27 mouse cellular contexts compared by ENCODE assay signal in genomic region chr14:24512527-24513161, GRCm38 (mm10). TPM values are rescaled to one million over a fixed set of nuclear protein-coding genes. Genes with fewer than 3 reads are reported as not detected.
DNase-seq lines count a peak whose midpoint lies in the region; ATAC-seq and TF ChIP-seq lines count a peak whose summit lies in the region.
"Had no signal": no experiment of that assay in that cellular context is flagged by ENCODE, and none has a peak within 500 bp of the region (broad histone marks: within the 10 kb centered on the region; RNA-seq: fewer than 3 reads in every experiment).

No protein-coding gene starts in this region.

- no peaks in the 10 kb centered on the region; the same call in 1 of the 2 replicates for H3K27me3 ChIP-seq in hindbrain, embryonic 10.5 days (ENCODE audit: insufficient read depth, poor library complexity, severe bottlenecking)
- no peaks in the 10 kb centered on the region for H3K27me3 ChIP-seq in hindbrain, embryonic 16.5 days (replicated peaks; ENCODE audit: control insufficient read depth, insufficient read depth, low read length)
- no peaks in the 10 kb centered on the region for H3K27me3 ChIP-seq in midbrain, embryonic 11.5 days (ENCODE audit: control insufficient read depth, insufficient read depth, low read length)
- H3K27me3 ChIP-seq in midbrain, embryonic 15.5 days (replicated peaks): no peaks in the 10 kb centered on the region
- H3K27me3 ChIP-seq in forebrain, embryonic 12.5 days: no peaks in the 10 kb centered on the region
- no peaks in the 10 kb centered on the region for H3K27me3 ChIP-seq in forebrain, postnatal 0 days (ENCODE audit: insufficient read depth, low read length)
- H3K27me3 ChIP-seq in cerebellum, adult 2 months (ENCODE audit: control insufficient read depth, insufficient read depth, low read length): no peaks in the 10 kb centered on the region
- H3K27me3 ChIP-seq in heart, embryonic 10.5 days (ENCODE audit: insufficient read depth, poor library complexity, severe bottlenecking): 0 out of 2 replicates have a peak, but pooled peaks cover 4% of the 10 kb centered on the region
- H3K27me3 ChIP-seq: embryonic facial prominence, embryonic 12.5 days; heart, embryonic 15.5 days; limb, embryonic 12.5 days; neural tube, embryonic 12.5 days; stomach, embryonic 15.5 days had no signal

- TF ChIP-seq POLR2A in cerebellum, adult 2 months (IDR thresholded peaks at IDR 0.05; ENCODE audit: borderline replicate concordance, insufficient read depth, low read length): no peak

- no peak overlapping the region for H3K4me3 ChIP-seq in hindbrain, embryonic 10.5 days
- H3K4me3 ChIP-seq in hindbrain, embryonic 16.5 days (ENCODE audit: low read length): no peak overlapping the region
- no peak overlapping the region for H3K4me3 ChIP-seq in midbrain, embryonic 11.5 days (ENCODE audit: low read depth, low read length)
- no peak overlapping the region for H3K4me3 ChIP-seq in midbrain, embryonic 15.5 days
- no peak overlapping the region for H3K4me3 ChIP-seq in forebrain, embryonic 12.5 days (replicated peaks)
- H3K4me3 ChIP-seq in forebrain, postnatal 0 days (ENCODE audit: low read depth, low read length): no peak overlapping the region
- no peak overlapping the region for H3K4me3 ChIP-seq in cerebellum, adult 2 months (replicated peaks; ENCODE audit: insufficient read depth, low read depth, low read length)
- H3K4me3 ChIP-seq in heart, embryonic 10.5 days: no peak overlapping the region
- H3K4me3 ChIP-seq: embryonic facial prominence, embryonic 12.5 days; heart, embryonic 15.5 days; limb, embryonic 12.5 days; liver, embryonic 15.5 days; neural tube, embryonic 12.5 days; stomach, embryonic 15.5 days had no signal

- no peak for DNase-seq in hindbrain, embryonic 10.5 days (ENCODE audit: low spot score)
- no peak for DNase-seq in midbrain, embryonic 11.5 days (ENCODE audit: low spot score, missing footprints)
- peak; percentile 40 for DNase-seq in forebrain, postnatal 0 days
- DNase-seq in cerebellum, adult 2 months: no peak
- no peak for DNase-seq in heart, embryonic 10.5 days (ENCODE audit: low spot score)
- DNase-seq: adrenal gland, postnatal 10 days; cerebellum, adult 11 months; cerebellum, adult 9-11 months; embryo, embryonic 11 days; gastrocnemius, postnatal 14 days; kidney, adult 8-10 months; kidney, postnatal 4 days; lung, embryonic 14.5 days; lung, postnatal 14 days; right cerebral cortex, postnatal 25 days had no signal

- peaks cover 25% of the 10 kb centered on the region for H3K4me1 ChIP-seq in hindbrain, embryonic 10.5 days (replicated peaks)
- H3K4me1 ChIP-seq in hindbrain, embryonic 16.5 days (ENCODE audit: control insufficient read depth, insufficient read depth, low read depth, low read length): peaks cover 10% of the 10 kb centered on the region
- peaks cover 19% of the 10 kb centered on the region for H3K4me1 ChIP-seq in midbrain, embryonic 11.5 days (ENCODE audit: control insufficient read depth, insufficient read depth, low read length)
- peaks cover 10% of the 10 kb centered on the region for H3K4me1 ChIP-seq in midbrain, embryonic 15.5 days
- peaks cover 19% of the 10 kb centered on the region for H3K4me1 ChIP-seq in forebrain, embryonic 12.5 days
- 0 out of 2 replicates have a peak, but pooled peaks cover 10% of the 10 kb centered on the region for H3K4me1 ChIP-seq in forebrain, postnatal 0 days (ENCODE audit: insufficient read depth)
- H3K4me1 ChIP-seq in cerebellum, adult 2 months (ENCODE audit: control insufficient read depth, insufficient read depth, low read length): no peaks in the 10 kb centered on the region
- H3K4me1 ChIP-seq in heart, embryonic 10.5 days: peaks cover 12% of the 10 kb centered on the region
- H3K4me1 ChIP-seq: liver, embryonic 15.5 days had no signal

- peaks cover 5% of the 10 kb centered on the region for H3K9me3 ChIP-seq in hindbrain, embryonic 10.5 days
- peaks cover 3% of the 10 kb centered on the region; the same call in 1 of the 2 replicates for H3K9me3 ChIP-seq in hindbrain, embryonic 16.5 days (ENCODE audit: control insufficient read depth, low read length)
- H3K9me3 ChIP-seq in midbrain, embryonic 11.5 days (ENCODE audit: control insufficient read depth, low read length): peaks cover 6% of the 10 kb centered on the region; the same call in 1 of the 2 replicates
- no peaks in the 10 kb centered on the region for H3K9me3 ChIP-seq in midbrain, embryonic 15.5 days
- H3K9me3 ChIP-seq in forebrain, embryonic 12.5 days: no peaks in the 10 kb centered on the region
- no peaks in the 10 kb centered on the region for H3K9me3 ChIP-seq in forebrain, postnatal 0 days (ENCODE audit: low read length)
- 0 out of 2 replicates have a peak, but pooled peaks cover 3% of the 10 kb centered on the region for H3K9me3 ChIP-seq in heart, embryonic 10.5 days
- H3K9me3 ChIP-seq: embryonic facial prominence, embryonic 12.5 days; heart, embryonic 15.5 days; liver, embryonic 15.5 days; stomach, embryonic 15.5 days had no signal

- no peak overlapping the region for H3K4me2 ChIP-seq in hindbrain, embryonic 16.5 days (ENCODE audit: low read length)
- H3K4me2 ChIP-seq in midbrain, embryonic 11.5 days: no peak overlapping the region
- no peak overlapping the region for H3K4me2 ChIP-seq in midbrain, embryonic 15.5 days
- no peak overlapping the region for H3K4me2 ChIP-seq in forebrain, embryonic 12.5 days
- no peak overlapping the region for H3K4me2 ChIP-seq in forebrain, postnatal 0 days (ENCODE audit: low read depth)
- H3K4me2 ChIP-seq: embryonic facial prominence, embryonic 12.5 days; heart, embryonic 15.5 days; limb, embryonic 12.5 days; liver, embryonic 15.5 days; lung, embryonic 14.5 days; neural tube, embryonic 12.5 days; stomach, embryonic 15.5 days had no signal

- 72% methylated on average over 6 of the region's 6 CpGs for WGBS in hindbrain, embryonic 10.5 days
- WGBS in hindbrain, embryonic 16.5 days: 49% methylated on average over 6 of the region's 6 CpGs
- WGBS in midbrain, embryonic 11.5 days: 58% methylated on average over 6 of the region's 6 CpGs
- WGBS in midbrain, embryonic 15.5 days: 45% methylated on average over 6 of the region's 6 CpGs
- WGBS in forebrain, embryonic 12.5 days: 43% methylated on average over 6 of the region's 6 CpGs
- WGBS in forebrain, postnatal 0 days: 44% methylated on average over 6 of the region's 6 CpGs
- WGBS in cerebellum, adult 2 months: 75% methylated on average over 6 of the region's 6 CpGs
- 78% methylated on average over 6 of the region's 6 CpGs for WGBS in heart, embryonic 10.5 days

- H3K36me3 ChIP-seq in hindbrain, embryonic 10.5 days: no peaks in the 10 kb centered on the region
- no peaks in the 10 kb centered on the region for H3K36me3 ChIP-seq in hindbrain, embryonic 16.5 days (ENCODE audit: control insufficient read depth, insufficient read depth, low read length)
- no peaks in the 10 kb centered on the region for H3K36me3 ChIP-seq in midbrain, embryonic 11.5 days (ENCODE audit: control insufficient read depth, insufficient read depth, low read length)
- H3K36me3 ChIP-seq in midbrain, embryonic 15.5 days (replicated peaks): no peaks in the 10 kb centered on the region
- H3K36me3 ChIP-seq in forebrain, embryonic 12.5 days (replicated peaks): no peaks in the 10 kb centered on the region
- no peaks in the 10 kb centered on the region for H3K36me3 ChIP-seq in forebrain, postnatal 0 days (ENCODE audit: insufficient read depth)
- no peaks in the 10 kb centered on the region for H3K36me3 ChIP-seq in heart, embryonic 10.5 days
- H3K36me3 ChIP-seq: embryonic facial prominence, embryonic 12.5 days; heart, embryonic 15.5 days; limb, embryonic 12.5 days; liver, embryonic 15.5 days; neural tube, embryonic 12.5 days; stomach, embryonic 15.5 days had no signal

- H3K27ac ChIP-seq in hindbrain, embryonic 10.5 days: peak overlapping the region; percentile 59; the same call in 1 of the 2 replicates
- no peak overlapping the region for H3K27ac ChIP-seq in hindbrain, embryonic 16.5 days (ENCODE audit: low read depth, low read length)
- H3K27ac ChIP-seq in midbrain, embryonic 11.5 days (ENCODE audit: low read depth, low read length): no peak overlapping the region
- no peak overlapping the region for H3K27ac ChIP-seq in midbrain, embryonic 15.5 days
- H3K27ac ChIP-seq in forebrain, embryonic 12.5 days: peak overlapping the region; percentile 33; the same call in 1 of the 2 replicates
- peak overlapping the region; percentile 50; the same call in 1 of the 2 replicates for H3K27ac ChIP-seq in forebrain, postnatal 0 days (ENCODE audit: low read depth, low read length)
- no peak overlapping the region for H3K27ac ChIP-seq in cerebellum, adult 2 months (ENCODE audit: insufficient read depth, low read length)
- no peak overlapping the region for H3K27ac ChIP-seq in heart, embryonic 10.5 days
- H3K27ac ChIP-seq: embryonic facial prominence, embryonic 12.5 days; heart, embryonic 15.5 days; kidney, postnatal 0 days; limb, embryonic 12.5 days; liver, embryonic 15.5 days; neural tube, embryonic 12.5 days; stomach, embryonic 15.5 days had no signal

- H3K9ac ChIP-seq in hindbrain, embryonic 16.5 days (ENCODE audit: low read depth, low read length): no peak overlapping the region
- H3K9ac ChIP-seq in midbrain, embryonic 11.5 days (ENCODE audit: low read length): no peak overlapping the region
- no peak overlapping the region for H3K9ac ChIP-seq in midbrain, embryonic 15.5 days
- no peak overlapping the region for H3K9ac ChIP-seq in forebrain, embryonic 12.5 days
- H3K9ac ChIP-seq in forebrain, postnatal 0 days: no peak overlapping the region
- H3K9ac ChIP-seq: embryonic facial prominence, embryonic 12.5 days; heart, embryonic 15.5 days; limb, embryonic 12.5 days; liver, embryonic 15.5 days; lung, embryonic 14.5 days; neural tube, embryonic 12.5 days; stomach, embryonic 15.5 days had no signal

- ATAC-seq in hindbrain, embryonic 16.5 days: no peak
- ATAC-seq in midbrain, embryonic 11.5 days (ENCODE audit: low FRiP score): 0 out of 2 replicates have a peak, but pooled peaks have one; percentile 30
- ATAC-seq in midbrain, embryonic 15.5 days (replicated peaks): no peak
- ATAC-seq in forebrain, embryonic 12.5 days (ENCODE audit: low FRiP score): peak; percentile 30; the same call in 1 of the 2 replicates
- ATAC-seq in forebrain, postnatal 0 days: peak; percentile 16; the same call in 1 of the 2 replicates
- ATAC-seq: intestine, embryonic 16.5 days; Patski had no signal

- no peak for TF ChIP-seq CTCF in forebrain, postnatal 0 days (IDR thresholded peaks at IDR 0.05; ENCODE audit: low read depth)
- no peak for TF ChIP-seq CTCF in cerebellum, adult 2 months (IDR thresholded peaks at IDR 0.05; ENCODE audit: borderline replicate concordance, insufficient read depth, low read depth, low read length)

RNA-seq across cellular contexts. Expression of gene Rps24, which starts 25.7 kb away (rescaled TPM):
- polyA plus RNA-seq in hindbrain, embryonic 10.5 days (2016; fragmentation: Nextera tagmentation; extraction: Ambion mirVana): 962 and 1,047 TPM in 2 replicates
- polyA plus RNA-seq in hindbrain, embryonic 16.5 days (2015; fragmentation: Nextera tagmentation; extraction: Ambion mirVana): 456 and 490 TPM in 2 replicates
- 1,094 and 1,112 TPM in 2 replicates for polyA plus RNA-seq in midbrain, embryonic 11.5 days (2014; fragmentation: Nextera tagmentation; extraction: Ambion mirVana)
- 469 and 502 TPM in 2 replicates for polyA plus RNA-seq in midbrain, embryonic 15.5 days (2015; fragmentation: Nextera tagmentation; extraction: Ambion mirVana)
- 998 and 1,043 TPM in 2 replicates for polyA plus RNA-seq in forebrain, embryonic 12.5 days (2016; fragmentation: Nextera tagmentation; extraction: Ambion mirVana)
- total RNA-seq in forebrain, postnatal 0 days (2014; rRNA removed): 1,310 and 1,631 TPM in 2 replicates
- polyA plus RNA-seq in forebrain, postnatal 0 days (2015; fragmentation: Nextera tagmentation; extraction: Ambion mirVana): 795 and 979 TPM in 2 replicates
- polyA plus RNA-seq in cerebellum, adult 2 months (2012; rRNA removed): 1,301 and 1,467 TPM in 2 replicates
- 782 and 904 TPM in 2 replicates for polyA plus RNA-seq in heart, embryonic 10.5 days (2016; fragmentation: Nextera tagmentation; extraction: Ambion mirVana)

RNA-seq across cellular contexts. Expression of gene Polr3a, which starts 25.8 kb away (rescaled TPM):
- 19.2 and 22.4 TPM in 2 replicates for polyA plus RNA-seq in hindbrain, embryonic 10.5 days (2016; fragmentation: Nextera tagmentation; extraction: Ambion mirVana)
- 16.5 and 18.4 TPM in 2 replicates for polyA plus RNA-seq in hindbrain, embryonic 16.5 days (2015; fragmentation: Nextera tagmentation; extraction: Ambion mirVana)
- 17.6 and 17.9 TPM in 2 replicates for polyA plus RNA-seq in midbrain, embryonic 11.5 days (2014; fragmentation: Nextera tagmentation; extraction: Ambion mirVana)
- polyA plus RNA-seq in midbrain, embryonic 15.5 days (2015; fragmentation: Nextera tagmentation; extraction: Ambion mirVana): 20.1 and 23.5 TPM in 2 replicates
- 19.3 and 21.3 TPM in 2 replicates for polyA plus RNA-seq in forebrain, embryonic 12.5 days (2016; fragmentation: Nextera tagmentation; extraction: Ambion mirVana)
- total RNA-seq in forebrain, postnatal 0 days (2014; rRNA removed): 19.5 and 29.9 TPM in 2 replicates
- 8.1 and 13.4 TPM in 2 replicates for polyA plus RNA-seq in forebrain, postnatal 0 days (2015; fragmentation: Nextera tagmentation; extraction: Ambion mirVana)
- polyA plus RNA-seq in cerebellum, adult 2 months (2012; rRNA removed): 22.0 and 25.2 TPM in 2 replicates
- 16.9 and 18.1 TPM in 2 replicates for polyA plus RNA-seq in heart, embryonic 10.5 days (2016; fragmentation: Nextera tagmentation; extraction: Ambion mirVana)

Comparison
In these comparisons a context has a peak if more than half of its experiments do, and no peak if none do; other contexts are left out.
1. H3K27ac ChIP-seq: peak in hindbrain, embryonic 10.5 days (single experiment), forebrain, embryonic 12.5 days (single experiment) and forebrain, postnatal 0 days (single experiment); none in hindbrain, embryonic 16.5 days (single experiment), midbrain, embryonic 11.5 days (single experiment), midbrain, embryonic 15.5 days (single experiment), cerebellum, adult 2 months (single experiment) and heart, embryonic 10.5 days (single experiment).
2. ATAC-seq: peak in midbrain, embryonic 11.5 days (single experiment), forebrain, embryonic 12.5 days (single experiment) and forebrain, postnatal 0 days (single experiment); none in hindbrain, embryonic 16.5 days (single experiment) and midbrain, embryonic 15.5 days (single experiment).